Mouse (Mus musculus): ENCODE measurements around the gene Tctn1. TPM values are rescaled to one million over a fixed set of nuclear protein-coding genes. Genes with fewer than 3 reads are reported as not detected.

Gene Tctn1
- total and polyA plus RNA-seq, 2 experiments from 2014 or later = 6.5 to 30.3 TPM

DNA sequence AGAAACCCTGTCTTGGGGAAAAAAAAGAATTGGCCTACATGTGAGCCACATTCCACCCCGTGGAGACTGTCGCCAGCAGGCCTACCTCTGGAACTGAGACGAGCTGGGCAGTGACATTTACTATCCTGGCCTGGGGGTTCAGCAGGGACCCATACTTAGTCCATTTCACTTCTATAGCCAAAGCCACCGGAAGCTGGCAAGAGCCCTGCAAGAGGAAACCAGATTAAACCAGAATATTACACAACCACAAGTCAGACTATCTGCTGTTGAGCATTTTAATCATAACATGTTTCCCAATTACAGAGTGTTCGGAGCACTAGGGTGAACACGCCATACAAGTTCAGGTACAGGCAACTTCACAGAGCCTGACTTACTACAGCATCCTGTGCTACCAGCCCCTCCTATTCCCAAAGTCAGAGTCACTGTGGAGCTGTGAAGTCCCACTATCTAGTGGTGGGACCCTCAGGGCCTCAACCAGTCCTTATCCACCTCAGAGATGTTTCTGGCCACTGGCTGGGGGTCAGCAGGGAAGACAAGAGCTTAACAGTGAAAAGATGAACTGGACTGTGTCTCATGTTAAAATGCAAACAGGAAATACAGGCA, 21.6 kb downstream of the Tctn1 start:
- H3K27me3 ChIP-seq (ENCODE audit: insufficient read depth, low read length) = no peaks in the 10 kb centered on the region
- H3K4me2 ChIP-seq (ENCODE audit: low read depth, low read length) = no peak overlapping the region
- TF ChIP-seq CTCF (IDR thresholded peaks at IDR 0.05; ENCODE audit: low read depth) = no peak
- H3K9ac ChIP-seq (replicated peaks; ENCODE audit: low read length) = no peak overlapping the region
- ATAC-seq (no peak), DNase-seq (ENCODE audit: low spot score) (no peak)
- no peaks in the 10 kb centered on the region for H3K4me1 ChIP-seq (ENCODE audit: insufficient read depth, low read length)
- peaks cover 5% of the 10 kb centered on the region; the same call in 1 of the 2 replicates for H3K36me3 ChIP-seq (ENCODE audit: insufficient read depth, low read length)
- WGBS = 91% methylated on average over 6 of the region's 6 CpGs
- no peak overlapping the region for H3K27ac ChIP-seq
- H3K9me3 ChIP-seq (ENCODE audit: low read length) = no peaks in the 10 kb centered on the region
- no peak overlapping the region for H3K4me3 ChIP-seq (ENCODE audit: low read length)

- H3K4me1 ChIP-seq (ENCODE audit: insufficient read depth, low read length) = no peaks in the 10 kb centered on the region
- H3K9me3 ChIP-seq (ENCODE audit: low read length) = no peaks in the 10 kb centered on the region
- peaks cover 5% of the 10 kb centered on the region; the same call in 1 of the 2 replicates for H3K36me3 ChIP-seq (ENCODE audit: insufficient read depth, low read length)
- 60% methylated on average over 1 of the region's 1 CpGs for WGBS
- no peak overlapping the region for H3K4me2 ChIP-seq (ENCODE audit: low read depth, low read length)
- no peaks in the 10 kb centered on the region for H3K27me3 ChIP-seq (ENCODE audit: insufficient read depth, low read length)
- ATAC-seq = no peak
- no peak for TF ChIP-seq CTCF (IDR thresholded peaks at IDR 0.05; ENCODE audit: low read depth)
- no peak overlapping the region for H3K27ac ChIP-seq
- H3K9ac ChIP-seq (replicated peaks; ENCODE audit: low read length) = no peak overlapping the region
- DNase-seq (ENCODE audit: low spot score) = no peak
- H3K4me3 ChIP-seq (ENCODE audit: low read length) = no peak overlapping the region
Measured at GRCm38 (mm10) chr5:122240989-122241388, 23.3 kb downstream of the Tctn1 start.

GRCm38 (mm10) chr5:122240521-122240920, 23.7 kb downstream of the Tctn1 start:
- DNase-seq (ENCODE audit: low spot score) = no peak
- Histone ChIP-seq H3K9me3 (ENCODE audit: low read length) (no peaks in the 10 kb centered on the region), H3K4me1 (ENCODE audit: insufficient read depth, low read length) (no peaks in the 10 kb centered on the region), H3K4me2 (ENCODE audit: low read depth, low read length) (no peak overlapping the region), H3K27ac (no peak overlapping the region), H3K27me3 (ENCODE audit: insufficient read depth, low read length) (no peaks in the 10 kb centered on the region), H3K9ac (replicated peaks; ENCODE audit: low read length) (no peak overlapping the region), H3K4me3 (ENCODE audit: low read length) (no peak overlapping the region), H3K36me3 (ENCODE audit: insufficient read depth, low read length) (peaks cover 5% of the 10 kb centered on the region; the same call in 1 of the 2 replicates)
- no peak for ATAC-seq
- 80% methylated on average over 11 of the region's 11 CpGs for WGBS
- TF ChIP-seq CTCF (IDR thresholded peaks at IDR 0.05; ENCODE audit: low read depth) = no peak

DNA sequence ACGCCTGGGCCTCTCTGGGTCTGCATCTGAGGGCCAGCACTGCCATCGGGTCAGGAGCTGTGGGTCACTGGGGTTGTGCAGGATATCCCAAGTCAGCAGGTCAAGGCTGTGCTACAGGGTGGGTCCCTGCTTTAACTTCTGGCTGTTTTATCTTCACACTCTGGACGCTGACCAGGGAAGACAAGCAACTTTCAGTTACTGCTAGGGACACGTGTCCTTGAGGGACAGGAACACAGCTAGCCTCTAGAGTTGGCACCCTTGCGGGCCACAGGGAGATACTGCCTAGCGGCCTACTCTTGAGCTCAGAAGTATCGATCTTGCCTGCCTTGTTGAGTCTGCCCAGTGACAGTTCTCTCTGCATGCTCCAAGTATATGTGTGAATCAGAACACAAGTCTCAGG, 24.6 kb downstream of the Tctn1 start:
- no peak overlapping the region for H3K9ac ChIP-seq (replicated peaks; ENCODE audit: low read length)
- 90% methylated on average over 7 of the region's 7 CpGs for WGBS
- H3K4me3 ChIP-seq (ENCODE audit: low read length) = no peak overlapping the region

GRCm38 (mm10) chr5:122237200-122237599, 27.1 kb downstream of the Tctn1 start:
- Histone ChIP-seq H3K9ac (replicated peaks; ENCODE audit: low read length) (no peak overlapping the region), H3K9me3 (ENCODE audit: low read length) (no peaks in the 10 kb centered on the region), H3K27me3 (ENCODE audit: insufficient read depth, low read length) (no peaks in the 10 kb centered on the region), H3K4me1 (ENCODE audit: insufficient read depth, low read length) (peaks cover 7% of the 10 kb centered on the region), H3K4me2 (ENCODE audit: low read depth, low read length) (no peak overlapping the region), H3K27ac (no peak overlapping the region), H3K36me3 (ENCODE audit: insufficient read depth, low read length) (peaks cover 5% of the 10 kb centered on the region; the same call in 1 of the 2 replicates), H3K4me3 (ENCODE audit: low read length) (no peak overlapping the region)
- ATAC-seq (no peak), DNase-seq (ENCODE audit: low spot score) (no peak)
- WGBS = 64% methylated on average over 5 of the region's 5 CpGs
- no peak for TF ChIP-seq CTCF (IDR thresholded peaks at IDR 0.05; ENCODE audit: low read depth)

More for the DNA sequence above, 24.6 kb downstream of the Tctn1 start:
- Histone ChIP-seq H3K27me3 (ENCODE audit: insufficient read depth, low read length) (no peaks in the 10 kb centered on the region), H3K4me2 (ENCODE audit: low read depth, low read length) (no peak overlapping the region), H3K27ac (no peak overlapping the region), H3K36me3 (ENCODE audit: insufficient read depth, low read length) (peaks cover 5% of the 10 kb centered on the region; the same call in 1 of the 2 replicates), H3K9me3 (ENCODE audit: low read length) (no peaks in the 10 kb centered on the region), H3K4me1 (ENCODE audit: insufficient read depth, low read length) (peaks cover 7% of the 10 kb centered on the region)
- ATAC-seq = no peak
- TF ChIP-seq CTCF (IDR thresholded peaks at IDR 0.05; ENCODE audit: low read depth) = no peak
- no peak for DNase-seq (ENCODE audit: low spot score)

- H3K27ac ChIP-seq = peak overlapping the region; percentile 26; the same call in 1 of the 2 replicates
- no peak overlapping the region for H3K9ac ChIP-seq (replicated peaks; ENCODE audit: low read length)
- H3K36me3 ChIP-seq (ENCODE audit: insufficient read depth, low read length) = no peaks in the 10 kb centered on the region
- no peaks in the 10 kb centered on the region for H3K9me3 ChIP-seq (ENCODE audit: low read length)
- DNase-seq (ENCODE audit: low spot score) (no peak), ATAC-seq (peak; percentile 48; the same call in 1 of the 2 replicates)
- H3K27me3 ChIP-seq (ENCODE audit: insufficient read depth, low read length) = no peaks in the 10 kb centered on the region
- peaks cover 7% of the 10 kb centered on the region for H3K4me1 ChIP-seq (ENCODE audit: insufficient read depth, low read length)
- no peak overlapping the region for H3K4me2 ChIP-seq (ENCODE audit: low read depth, low read length)
- 62% methylated on average over 9 of the region's 9 CpGs for WGBS
- TF ChIP-seq CTCF (IDR thresholded peaks at IDR 0.05; ENCODE audit: low read depth) = peak; percentile 28; the same call in 1 of the 2 replicates
- no peak overlapping the region for H3K4me3 ChIP-seq (ENCODE audit: low read length)
Measured at GRCm38 (mm10) chr5:122235196-122235836, 28.9 kb downstream of the Tctn1 start.

Data from hindbrain, postnatal 0 days (tissue).